Mouse (Mus musculus) ES-E14 (cell line): ENCODE results near the gene Ccdc40.
A peak's percentile ranks its signal among the peaks of the same experiment; 100 is the strongest.

Source experiments
- CHD2 ChIP-seq: IDR thresholded peaks from 2 replicates; pipeline ENCODE4 v1.6.1; 2014; ENCODE audit warnings: mild to moderate bottlenecking, low read depth, low read length, inconsistent platforms
- MAFK ChIP-seq: IDR thresholded peaks from 2 replicates; pipeline ENCODE4 v1.6.1; 2014; ENCODE audit warnings: mild to moderate bottlenecking, low read depth, low read length, inconsistent platforms; ENCODE audit not compliant: insufficient read depth
- ZNF384 ChIP-seq: IDR thresholded peaks from 2 replicates; pipeline ENCODE4 v1.6.1; 2012; ENCODE audit warnings: low read depth, low read length, inconsistent platforms

- no peak for TF ChIP-seq ZNF384
- peak; percentile 97 for TF ChIP-seq MAFK
- TF ChIP-seq CHD2, result no peak
These were observed 46.4 kb upstream of the Ccdc40 start for GRCm38 (mm10) chr11:119181861-119182395.
